Mouse (Mus musculus): ENCODE measurements around the gene Sp100. TPM values are rescaled to one million over a fixed set of nuclear protein-coding genes. Genes with fewer than 3 reads are reported as not detected.

Sp100 gene
- polyA plus RNA-seq, 1 experiment from 2014 or later, result 9.9 TPM

DNA sequence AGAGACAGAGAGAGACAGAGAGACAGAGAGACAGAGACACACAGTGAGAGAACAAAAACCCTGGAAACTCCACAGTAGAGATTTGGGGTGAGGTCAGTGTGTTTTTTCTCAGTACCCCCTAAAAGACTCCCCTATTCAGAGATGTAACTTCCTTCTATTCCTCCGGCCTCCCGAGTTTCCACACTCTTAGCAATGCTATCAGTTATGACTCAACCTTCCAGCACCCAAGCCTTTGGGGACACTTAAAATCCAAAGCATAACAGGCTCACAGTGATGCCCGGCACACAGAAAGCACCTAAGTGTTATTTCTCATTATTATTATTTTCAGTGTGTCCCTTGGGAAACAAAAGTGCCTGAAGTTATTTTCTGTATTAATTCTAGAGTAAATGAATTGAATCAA is 40.8 kb downstream of the Sp100 start:
- no peak for ATAC-seq (replicated peaks; ENCODE audit: extremely low read depth, insufficient read depth, low FRiP score)
- Histone ChIP-seq H3K9ac (ENCODE audit: low read length) (no peak overlapping the region), H3K36me3 (ENCODE audit: control insufficient read depth, insufficient read depth) (no peaks in the 10 kb centered on the region), H3K9me3 (replicated peaks; ENCODE audit: control insufficient read depth, low read length) (no peaks in the 10 kb centered on the region), H3K27me3 (ENCODE audit: control insufficient read depth, insufficient read depth, low read length) (no peaks in the 10 kb centered on the region), H3K27ac (ENCODE audit: low read length) (no peak overlapping the region), H3K4me3 (ENCODE audit: low read length) (no peak overlapping the region), H3K4me2 (ENCODE audit: low read depth, low read length) (no peak overlapping the region), H3K4me1 (ENCODE audit: control insufficient read depth, insufficient read depth, low read length) (peaks cover 6% of the 10 kb centered on the region; the same call in 1 of the 2 replicates)
- WGBS, result 67% methylated on average over 3 of the region's 3 CpGs

DNA sequence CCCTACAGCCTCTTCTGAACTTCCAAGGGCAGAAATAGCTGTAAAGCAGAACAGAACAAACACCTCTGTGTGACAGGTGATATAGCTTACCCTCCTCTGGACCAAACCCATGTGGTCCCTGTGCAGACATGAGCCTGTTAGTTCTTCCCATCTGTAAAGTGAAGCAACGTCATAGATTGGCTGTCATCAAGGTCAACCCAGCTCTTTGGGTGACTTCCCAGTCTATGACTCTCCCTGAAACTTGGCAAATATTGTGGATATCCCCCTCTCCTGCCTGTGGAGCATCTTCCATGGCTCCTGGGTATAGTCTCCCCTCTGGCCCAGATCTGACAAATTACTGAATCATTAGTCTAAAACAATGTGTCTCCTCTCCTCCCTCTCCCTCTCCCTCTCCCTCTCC is 42.5 kb downstream of the Sp100 start:
- Histone ChIP-seq H3K4me1 (ENCODE audit: control insufficient read depth, insufficient read depth, low read length) (peaks cover 6% of the 10 kb centered on the region; the same call in 1 of the 2 replicates), H3K27me3 (ENCODE audit: control insufficient read depth, insufficient read depth, low read length) (no peaks in the 10 kb centered on the region), H3K9me3 (replicated peaks; ENCODE audit: control insufficient read depth, low read length) (no peaks in the 10 kb centered on the region), H3K9ac (ENCODE audit: low read length) (no peak overlapping the region), H3K4me3 (ENCODE audit: low read length) (no peak overlapping the region), H3K4me2 (ENCODE audit: low read depth, low read length) (no peak overlapping the region), H3K36me3 (ENCODE audit: control insufficient read depth, insufficient read depth) (no peaks in the 10 kb centered on the region), H3K27ac (ENCODE audit: low read length) (no peak overlapping the region)
- 56% methylated on average over 1 of the region's 1 CpGs for WGBS
- ATAC-seq (replicated peaks; ENCODE audit: extremely low read depth, insufficient read depth, low FRiP score), result no peak

DNA sequence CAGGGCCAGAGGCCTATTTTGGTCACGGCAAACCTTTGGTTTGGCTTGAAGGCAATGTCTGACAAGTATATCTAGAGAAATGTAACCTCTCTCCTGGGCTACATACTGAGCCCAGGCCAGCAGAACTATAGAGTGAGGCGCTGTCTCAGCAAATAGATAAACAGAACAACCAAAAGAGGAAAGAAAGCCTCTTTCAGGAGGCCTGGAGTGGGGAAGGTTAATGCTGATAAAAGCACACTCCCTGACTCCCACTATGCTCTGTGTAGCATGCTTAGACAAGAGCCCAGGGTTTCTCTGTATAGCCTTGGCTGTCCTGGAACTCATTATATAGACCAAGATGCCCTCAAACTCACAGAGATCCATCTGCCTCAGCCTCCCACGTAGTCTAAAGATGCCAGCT is 43.5 kb downstream of the Sp100 start:
- H3K9me3 ChIP-seq (replicated peaks; ENCODE audit: control insufficient read depth, low read length), result no peaks in the 10 kb centered on the region
- peak overlapping the region; percentile 14 for H3K27ac ChIP-seq (ENCODE audit: low read length)
- 48% methylated on average over 3 of the region's 3 CpGs for WGBS
- no peak overlapping the region for H3K4me2 ChIP-seq (ENCODE audit: low read depth, low read length)
- ATAC-seq (replicated peaks; ENCODE audit: extremely low read depth, insufficient read depth, low FRiP score), result no peak
- no peak overlapping the region for H3K4me3 ChIP-seq (ENCODE audit: low read length)
- H3K27me3 ChIP-seq (ENCODE audit: control insufficient read depth, insufficient read depth, low read length), result no peaks in the 10 kb centered on the region
- H3K36me3 ChIP-seq (ENCODE audit: control insufficient read depth, insufficient read depth), result no peaks in the 10 kb centered on the region
- no peak overlapping the region for H3K9ac ChIP-seq (ENCODE audit: low read length)
- peaks cover 2% of the 10 kb centered on the region; the same call in 1 of the 2 replicates for H3K4me1 ChIP-seq (ENCODE audit: control insufficient read depth, insufficient read depth, low read length)

DNA sequence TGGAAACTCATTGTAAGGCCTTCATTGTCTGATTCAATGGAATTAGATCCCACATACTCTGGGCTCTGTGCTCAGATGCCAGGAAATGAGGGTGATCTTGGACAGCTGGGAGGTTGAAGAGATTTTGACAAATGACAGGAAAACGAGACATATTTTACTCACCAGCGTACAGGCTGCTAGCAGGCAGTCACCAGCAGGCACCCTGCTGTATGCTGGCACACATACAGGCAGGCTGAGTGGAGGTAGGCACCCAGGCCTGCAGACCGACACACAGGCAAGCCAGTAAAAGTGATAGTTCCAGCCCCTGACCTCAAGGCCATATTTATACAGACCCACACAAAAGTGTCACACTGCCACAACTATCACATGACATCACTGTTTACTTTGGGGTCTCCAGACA is 45.9 kb downstream of the Sp100 start:
- no peaks in the 10 kb centered on the region for H3K36me3 ChIP-seq (ENCODE audit: control insufficient read depth, insufficient read depth)
- 64% methylated on average over 3 of the region's 3 CpGs for WGBS
- no peak overlapping the region for H3K27ac ChIP-seq (ENCODE audit: low read length)
- H3K4me3 ChIP-seq (ENCODE audit: low read length), result no peak overlapping the region
- no peaks in the 10 kb centered on the region for H3K9me3 ChIP-seq (replicated peaks; ENCODE audit: control insufficient read depth, low read length)
- no peak overlapping the region for H3K4me2 ChIP-seq (ENCODE audit: low read depth, low read length)
- H3K4me1 ChIP-seq (ENCODE audit: control insufficient read depth, insufficient read depth, low read length), result peaks cover 2% of the 10 kb centered on the region; the same call in 1 of the 2 replicates
- H3K9ac ChIP-seq (ENCODE audit: low read length), result no peak overlapping the region
- no peak for ATAC-seq (replicated peaks; ENCODE audit: extremely low read depth, insufficient read depth, low FRiP score)
- H3K27me3 ChIP-seq (ENCODE audit: control insufficient read depth, insufficient read depth, low read length), result no peaks in the 10 kb centered on the region

DNA sequence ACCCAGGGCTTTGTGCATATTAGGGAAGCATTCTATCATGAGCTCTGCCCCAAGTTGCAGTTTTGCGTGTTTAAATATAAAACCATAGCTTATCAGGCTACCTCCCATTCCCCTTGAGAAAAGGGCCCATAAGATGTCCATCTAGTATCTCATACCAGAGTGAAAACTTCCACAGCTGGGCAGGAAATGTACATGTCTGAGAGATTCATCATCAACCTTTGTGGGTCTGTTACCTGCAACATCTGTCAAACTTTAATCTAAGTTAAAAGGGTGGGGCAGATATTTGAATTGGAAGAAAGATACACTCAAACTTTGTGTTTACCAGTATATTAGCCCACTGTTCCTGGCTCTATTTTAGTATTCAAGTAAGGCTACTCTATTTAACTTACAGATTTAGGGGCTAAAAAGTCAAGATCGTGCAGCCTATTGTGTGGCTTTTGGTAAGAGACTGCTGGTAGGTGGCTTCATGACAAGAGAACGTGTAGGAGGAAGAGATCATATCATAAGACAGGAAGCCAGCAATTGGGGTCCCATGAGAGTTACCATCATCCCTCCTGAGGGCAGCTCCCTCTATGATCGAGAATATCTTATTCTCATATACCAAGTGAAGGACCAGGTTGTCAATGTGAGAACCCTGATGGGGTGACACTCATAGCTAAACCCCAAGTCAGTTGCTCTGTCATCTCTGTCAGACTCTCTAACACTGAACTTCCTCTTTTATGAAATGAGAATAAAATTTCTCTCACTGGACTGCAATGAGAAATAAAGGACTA is 48.1 kb downstream of the Sp100 start:
- no peaks in the 10 kb centered on the region for H3K27me3 ChIP-seq (ENCODE audit: control insufficient read depth, insufficient read depth, low read length)
- no peak for ATAC-seq (replicated peaks; ENCODE audit: extremely low read depth, insufficient read depth, low FRiP score)
- WGBS, result 72% methylated on average over 4 of the region's 4 CpGs

DNA sequence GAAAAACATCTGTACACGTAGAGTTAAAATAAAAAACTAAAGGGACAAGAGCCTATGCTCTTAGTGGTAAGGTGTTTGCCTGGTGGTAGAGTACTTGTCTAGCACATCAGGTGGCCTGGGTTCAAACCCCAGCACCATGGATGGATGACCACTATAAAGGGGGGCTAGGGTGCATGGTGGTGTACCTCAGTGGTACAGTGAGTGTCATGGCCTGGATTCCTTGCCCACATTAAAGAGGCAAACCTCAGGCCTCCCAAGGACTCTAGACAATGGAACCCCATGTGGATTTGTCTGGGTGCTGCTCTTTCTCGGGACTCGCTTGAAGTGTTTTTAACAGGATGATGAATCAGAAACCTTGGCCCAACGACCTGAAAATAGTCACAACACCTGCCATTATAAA is 52.7 kb downstream of the Sp100 start:
- peaks cover 5% of the 10 kb centered on the region; the same call in 1 of the 2 replicates for H3K4me1 ChIP-seq (ENCODE audit: control insufficient read depth, insufficient read depth, low read length)
- H3K27me3 ChIP-seq (ENCODE audit: control insufficient read depth, insufficient read depth, low read length), result no peaks in the 10 kb centered on the region
- WGBS, result 70% methylated on average over 4 of the region's 4 CpGs
- no peak overlapping the region for H3K4me3 ChIP-seq (ENCODE audit: low read length)
- peak overlapping the region; percentile 91 for H3K27ac ChIP-seq (ENCODE audit: low read length)
- H3K36me3 ChIP-seq (ENCODE audit: control insufficient read depth, insufficient read depth), result no peaks in the 10 kb centered on the region
- ATAC-seq (replicated peaks; ENCODE audit: extremely low read depth, insufficient read depth, low FRiP score), result no peak
- H3K9ac ChIP-seq (ENCODE audit: low read length), result no peak overlapping the region
- H3K4me2 ChIP-seq (ENCODE audit: low read depth, low read length), result no peak overlapping the region
- no peaks in the 10 kb centered on the region for H3K9me3 ChIP-seq (replicated peaks; ENCODE audit: control insufficient read depth, low read length)

More for the DNA sequence above, 48.1 kb downstream of the Sp100 start:
- Histone ChIP-seq H3K4me2 (ENCODE audit: low read depth, low read length) (no peak overlapping the region), H3K36me3 (ENCODE audit: control insufficient read depth, insufficient read depth) (no peaks in the 10 kb centered on the region), H3K9ac (ENCODE audit: low read length) (no peak overlapping the region), H3K9me3 (replicated peaks; ENCODE audit: control insufficient read depth, low read length) (no peaks in the 10 kb centered on the region), H3K27ac (ENCODE audit: low read length) (no peak overlapping the region), H3K4me3 (ENCODE audit: low read length) (no peak overlapping the region), H3K4me1 (ENCODE audit: control insufficient read depth, insufficient read depth, low read length) (peaks cover 5% of the 10 kb centered on the region)

DNA sequence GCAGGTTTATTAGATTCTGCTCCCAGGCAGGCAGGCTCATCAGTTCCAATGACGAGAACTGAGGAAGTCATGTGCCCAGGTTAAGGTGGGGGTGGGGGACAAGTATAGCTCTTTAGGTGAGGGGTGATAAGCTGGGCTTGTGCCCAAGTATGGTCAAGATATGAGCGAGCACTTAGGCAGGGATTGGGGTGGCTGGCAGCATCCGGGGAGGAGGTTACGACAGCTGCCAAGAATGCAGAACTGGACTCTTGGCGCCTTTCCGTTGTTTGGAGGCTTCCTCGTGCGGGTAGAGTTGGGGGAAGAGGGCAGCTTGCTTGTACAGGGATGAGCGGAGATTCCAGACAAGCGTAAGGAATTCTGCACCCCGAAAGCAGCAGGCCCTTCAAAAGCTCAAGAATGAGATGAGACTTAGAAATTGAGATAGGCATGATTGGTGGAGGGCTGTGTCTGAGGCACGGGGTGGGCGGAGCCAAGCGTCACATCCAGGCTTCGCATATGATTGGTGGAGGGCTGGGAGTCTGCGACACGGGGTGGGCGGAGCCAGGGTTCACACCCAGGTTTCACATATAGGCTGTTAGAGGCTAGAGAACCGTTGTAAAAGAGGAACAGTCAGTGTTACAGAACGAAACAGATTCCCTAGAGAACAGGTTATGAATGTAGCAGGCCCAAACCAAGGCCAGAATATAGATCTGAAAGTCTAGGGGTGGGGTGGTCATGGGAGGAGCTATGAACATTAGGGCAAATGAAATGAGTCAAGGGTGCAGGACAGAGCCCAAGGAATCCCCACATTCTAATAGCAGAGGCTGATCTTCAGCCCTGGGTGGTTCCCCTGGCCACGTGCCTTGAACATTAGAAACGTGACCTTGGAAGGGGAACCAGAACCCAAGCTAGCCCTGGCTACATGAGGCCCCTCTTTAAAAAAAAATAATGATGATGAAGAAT is 53.7 kb downstream of the Sp100 start:
- peak overlapping the region; percentile 91 for H3K27ac ChIP-seq (ENCODE audit: low read length)
- H3K4me2 ChIP-seq (ENCODE audit: low read depth, low read length), result peak overlapping the region; percentile 76
- H3K9ac ChIP-seq (ENCODE audit: low read length), result peak overlapping the region; percentile 62
- H3K36me3 ChIP-seq (ENCODE audit: control insufficient read depth, insufficient read depth), result no peaks in the 10 kb centered on the region
- peak; percentile 97 for ATAC-seq (replicated peaks; ENCODE audit: extremely low read depth, insufficient read depth, low FRiP score)
- H3K4me1 ChIP-seq (ENCODE audit: control insufficient read depth, insufficient read depth, low read length), result peaks cover 5% of the 10 kb centered on the region; the same call in 1 of the 2 replicates
- H3K9me3 ChIP-seq (replicated peaks; ENCODE audit: control insufficient read depth, low read length), result no peaks in the 10 kb centered on the region
- peak overlapping the region; percentile 50 for H3K4me3 ChIP-seq (ENCODE audit: low read length)
- WGBS, result 9% methylated on average over 22 of the region's 22 CpGs
- no peaks in the 10 kb centered on the region for H3K27me3 ChIP-seq (ENCODE audit: control insufficient read depth, insufficient read depth, low read length)

DNA sequence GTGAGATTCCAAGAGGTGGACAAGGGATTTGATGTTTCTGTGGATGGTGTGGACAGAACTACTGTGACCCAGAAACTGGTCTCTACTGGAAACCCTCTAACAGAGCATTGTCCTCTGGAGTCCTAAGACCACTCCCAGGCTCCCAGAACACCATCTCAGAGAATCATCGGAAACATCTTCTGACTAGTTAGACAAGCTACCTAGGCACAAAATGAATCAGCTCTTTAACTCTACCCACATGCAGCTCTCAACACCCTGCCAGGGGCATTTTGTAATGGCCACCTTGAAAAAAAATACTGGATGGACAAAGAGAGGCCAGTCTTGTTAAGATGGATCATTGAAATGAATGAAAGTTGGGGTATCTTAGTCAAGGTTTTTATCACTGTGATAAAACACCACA is 55.8 kb downstream of the Sp100 start:
- Histone ChIP-seq H3K9me3 (replicated peaks; ENCODE audit: control insufficient read depth, low read length) (no peaks in the 10 kb centered on the region), H3K4me2 (ENCODE audit: low read depth, low read length) (no peak overlapping the region), H3K9ac (ENCODE audit: low read length) (no peak overlapping the region), H3K27ac (ENCODE audit: low read length) (no peak overlapping the region), H3K36me3 (ENCODE audit: control insufficient read depth, insufficient read depth) (no peaks in the 10 kb centered on the region), H3K4me3 (ENCODE audit: low read length) (no peak overlapping the region), H3K4me1 (ENCODE audit: control insufficient read depth, insufficient read depth, low read length) (peaks cover 5% of the 10 kb centered on the region; the same call in 1 of the 2 replicates), H3K27me3 (ENCODE audit: control insufficient read depth, insufficient read depth, low read length) (no peaks in the 10 kb centered on the region)
- ATAC-seq (replicated peaks; ENCODE audit: extremely low read depth, insufficient read depth, low FRiP score), result no peak
- WGBS, result 93% methylated on average over 1 of the region's 1 CpGs

DNA sequence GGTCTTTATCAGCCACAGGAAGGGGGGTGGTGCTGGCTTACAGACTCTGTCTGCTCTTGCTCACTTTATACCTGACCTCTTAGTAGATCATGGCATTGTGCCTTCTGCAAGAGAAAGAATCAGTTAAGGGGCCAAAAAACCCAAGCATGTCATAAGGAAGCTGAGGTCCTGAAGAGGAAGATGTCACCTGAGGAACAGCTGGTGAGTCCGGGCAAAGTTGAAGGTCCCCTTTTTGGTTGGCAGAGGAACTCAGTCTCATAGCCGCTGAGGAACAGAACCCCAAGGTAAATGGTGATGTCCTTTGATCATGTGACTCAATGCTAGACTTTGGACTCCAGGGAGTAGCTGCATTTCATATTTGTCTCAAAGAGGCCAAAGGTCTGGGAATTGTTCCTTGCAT is 57.0 kb downstream of the Sp100 start:
- WGBS, result 89% methylated on average over 2 of the region's 2 CpGs
- H3K9me3 ChIP-seq (replicated peaks; ENCODE audit: control insufficient read depth, low read length), result no peaks in the 10 kb centered on the region
- H3K36me3 ChIP-seq (ENCODE audit: control insufficient read depth, insufficient read depth), result no peaks in the 10 kb centered on the region
- H3K27me3 ChIP-seq (ENCODE audit: control insufficient read depth, insufficient read depth, low read length), result no peaks in the 10 kb centered on the region
- ATAC-seq (replicated peaks; ENCODE audit: extremely low read depth, insufficient read depth, low FRiP score), result no peak
- no peak overlapping the region for H3K4me3 ChIP-seq (ENCODE audit: low read length)
- H3K4me1 ChIP-seq (ENCODE audit: control insufficient read depth, insufficient read depth, low read length), result peaks cover 5% of the 10 kb centered on the region; the same call in 1 of the 2 replicates
- no peak overlapping the region for H3K9ac ChIP-seq (ENCODE audit: low read length)
- no peak overlapping the region for H3K27ac ChIP-seq (ENCODE audit: low read length)
- no peak overlapping the region for H3K4me2 ChIP-seq (ENCODE audit: low read depth, low read length)

Data from heart, embryonic 16.5 days (tissue).